Mouse (Mus musculus) monocyte, adult 2 months (primary cell): ENCODE data around the gene H2-T23.
A peak's percentile ranks its signal among the peaks of the same experiment; 100 is the strongest.
"Not testable (repeated sequence)": the region's sequence is repeated elsewhere in the genome, so short reads cannot be mapped to it uniquely, and the experiment has no call there.

ENCODE experiments used
- DNase-seq, 2 experiments: peaks; one replicate each; pipeline ENCODE4 v3.0.0; 2022; ENCODE audit warnings: low spot score in 2 of 2, low read depth in 1 of 2

The H2-T23 gene

GRCm38 (mm10) chr17:36032351-36032875 is at the start of gene H2-T23:
Gene H2-T23 (minus strand): TSS chr17:36032855.
- peak in 1 of 2 experiments; percentile 45 for DNase-seq

- not testable (repeated sequence) for DNase-seq
These were observed 49.2 kb upstream of the H2-T23 start for GRCm38 (mm10) chr17:36081901-36082300.

GRCm38 (mm10) chr17:36060829-36061228 is 28.2 kb upstream of the H2-T23 start:
- DNase-seq: peak; percentile 55 to 75

- DNase-seq: not testable (repeated sequence)
These were observed 25.7 kb upstream of the H2-T23 start, which contains the start of gene Gm11127 for GRCm38 (mm10) chr17:36058362-36058761. Gene Gm11127 (minus strand): TSS chr17:36058371.

- not testable (repeated sequence) for DNase-seq
These were observed 25.3 kb upstream of the H2-T23 start for GRCm38 (mm10) chr17:36057927-36058326.

GRCm38 (mm10) chr17:36043286-36043685 is 10.6 kb upstream of the H2-T23 start:
- no peak for DNase-seq

GRCm38 (mm10) chr17:36042610-36043169 is 10.0 kb upstream of the H2-T23 start, which contains the start of the genes H2-T22 and Gm6034:
Gene H2-T22 (minus strand): TSS chr17:36042747.
Gene Gm6034 (plus strand): TSS chr17:36042961.
- peak; percentile 43 to 57 for DNase-seq

GRCm38 (mm10) chr17:36042055-36042454 is 9.4 kb upstream of the H2-T23 start:
- DNase-seq: not testable (repeated sequence)

GRCm38 (mm10) chr17:36040604-36041003 is 7.9 kb upstream of the H2-T23 start:
- DNase-seq: not testable (repeated sequence)

GRCm38 (mm10) chr17:36036126-36036525 is 3.5 kb upstream of the H2-T23 start:
- DNase-seq: not testable (repeated sequence)

GRCm38 (mm10) chr17:36035010-36035638 is 2.5 kb upstream of the H2-T23 start:
- DNase-seq: peak in 1 of 2 experiments; percentile 53

- DNase-seq: not testable (repeated sequence)
These were observed 1.9 kb upstream of the H2-T23 start for GRCm38 (mm10) chr17:36034524-36034923.

- peak in 1 of 2 experiments; percentile 45 for DNase-seq
These were observed 898 bp downstream of the H2-T23 start for GRCm38 (mm10) chr17:36031583-36032331.

GRCm38 (mm10) chr17:36030703-36031582 is 1.7 kb downstream of the H2-T23 start:
- DNase-seq: not testable (repeated sequence)

- not testable (repeated sequence) for DNase-seq
These were observed 2.5 kb downstream of the H2-T23 start for GRCm38 (mm10) chr17:36030046-36030702.

- no peak for DNase-seq
These were observed 3.6 kb downstream of the H2-T23 start for GRCm38 (mm10) chr17:36028879-36029619.

GRCm38 (mm10) chr17:36027663-36028062 is 5.0 kb downstream of the H2-T23 start:
- DNase-seq: no peak

- no peak for DNase-seq
These were observed 6.8 kb downstream of the H2-T23 start for GRCm38 (mm10) chr17:36025901-36026300.

GRCm38 (mm10) chr17:36025197-36025596 is 7.5 kb downstream of the H2-T23 start:
- no peak for DNase-seq
